Mouse (Mus musculus) olfactory bulb, adult 2 months (tissue): ENCODE measurements around the gene Chchd6.

Experiments
- CTCF ChIP-seq: fragments of 200-500 bp; IDR thresholded peaks from 2 replicates; pipeline ENCODE4 v1.5.1; 2012; ENCODE audit warnings: low read depth, mild to moderate bottlenecking, low read length, moderate library complexity; ENCODE audit not compliant: insufficient read depth
- POLR2A ChIP-seq: fragments of 200-500 bp; IDR thresholded peaks from 2 replicates; pipeline ENCODE4 v1.6.1; 2012; ENCODE audit warnings: mild to moderate bottlenecking, low read depth, low read length, moderate library complexity; ENCODE audit not compliant: insufficient read depth

GRCm38 (mm10) chr6:89452356-89452755 is 143.1 kb downstream of the Chchd6 start:
- no peak for TF ChIP-seq CTCF
- TF ChIP-seq POLR2A, result no peak
